Mouse (Mus musculus) frontal cortex, adult 2 months (tissue): ENCODE results near the gene Spata31d1a. TPM values are rescaled to one million over a fixed set of nuclear protein-coding genes. Genes with fewer than 3 reads are reported as not detected.
A peak's percentile ranks its signal among the peaks of the same experiment; 100 is the strongest.
"Not testable (repeated sequence)": the region's sequence is repeated elsewhere in the genome, so short reads cannot be mapped to it uniquely, and the experiment has no call there.

Source experiments
- DNase-seq, 2 experiments: peaks; one replicate each; pipeline ENCODE4 v3.0.0; 2022; ENCODE audit warnings: low spot score in 1 of 2; ENCODE audit errors: extremely low spot score in 1 of 2
- polyA plus RNA-seq: library from polyadenylated mRNA; depleted of rRNA; stranded (reverse); fragments of >200 nt; gene quantifications from 2 replicates; pipeline ENCODE4 v1.2.3, GENCODE M21; 2012

Gene Spata31d1a
- polyA plus RNA-seq, 1 experiment, result 0.14 TPM

DNA sequence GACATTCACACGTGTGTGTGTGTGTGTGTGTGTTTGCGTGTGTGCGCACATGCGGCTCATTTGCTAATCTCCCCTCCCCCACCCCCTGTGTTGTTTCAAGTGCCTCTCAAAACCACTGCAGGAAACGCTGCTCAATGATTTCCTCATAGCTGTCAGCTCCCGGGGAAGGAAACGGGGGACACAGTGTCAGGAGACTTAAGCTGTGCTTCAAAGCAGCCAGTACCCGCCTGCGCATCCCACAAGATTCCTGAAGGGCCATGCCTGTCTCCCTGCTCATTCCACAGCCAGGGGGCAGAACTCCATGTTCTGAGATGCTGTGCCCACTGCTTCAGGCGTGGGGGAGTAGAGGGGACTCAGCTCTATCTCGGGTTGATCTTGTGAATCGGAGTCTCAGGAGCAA is 5.6 kb downstream of the Spata31d1a start:
- peak in 1 of 2 experiments; percentile 48 for DNase-seq

DNA sequence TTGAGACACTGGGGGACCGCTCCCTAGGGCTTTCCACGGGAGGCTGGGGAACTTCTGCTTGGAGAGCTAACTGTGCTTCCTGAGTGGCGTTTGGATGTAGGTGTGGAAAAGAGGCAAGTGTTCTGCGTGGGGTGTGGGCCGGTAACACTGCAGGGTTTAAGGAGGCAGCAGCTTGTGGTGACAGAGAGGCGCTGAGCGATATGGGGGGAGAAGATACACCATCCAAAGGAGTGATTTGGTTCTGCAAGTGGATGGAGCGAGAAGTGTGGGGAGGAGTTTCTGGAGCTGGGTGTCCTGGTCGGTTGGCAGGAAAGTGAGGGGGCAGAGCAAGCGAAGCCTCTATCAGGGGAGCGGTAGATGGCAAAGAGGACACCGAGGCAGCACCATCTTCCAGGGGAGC is 6.6 kb downstream of the Spata31d1a start:
- DNase-seq, result peak; percentile 36 to 65

DNA sequence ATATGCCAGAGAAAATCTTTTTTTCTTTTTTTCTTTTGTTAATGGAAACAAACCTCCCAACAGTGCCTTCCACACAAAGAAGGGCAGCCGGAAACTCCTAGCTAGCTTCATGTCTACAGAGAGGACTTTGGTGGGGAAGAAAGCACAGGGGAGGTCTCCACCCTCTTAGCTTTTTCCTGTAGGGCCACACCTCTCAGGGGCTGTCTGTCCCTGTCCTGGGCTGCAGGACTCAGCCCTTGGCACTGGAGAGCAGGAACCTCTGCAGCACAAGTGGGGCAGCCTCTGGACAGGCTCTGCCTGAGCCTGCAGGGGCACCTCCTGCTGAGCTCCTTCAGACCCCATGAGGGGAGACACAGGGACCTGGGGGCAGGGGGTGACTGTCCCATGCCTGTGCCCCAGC is 10.0 kb downstream of the Spata31d1a start:
- DNase-seq, result not testable (repeated sequence)

DNA sequence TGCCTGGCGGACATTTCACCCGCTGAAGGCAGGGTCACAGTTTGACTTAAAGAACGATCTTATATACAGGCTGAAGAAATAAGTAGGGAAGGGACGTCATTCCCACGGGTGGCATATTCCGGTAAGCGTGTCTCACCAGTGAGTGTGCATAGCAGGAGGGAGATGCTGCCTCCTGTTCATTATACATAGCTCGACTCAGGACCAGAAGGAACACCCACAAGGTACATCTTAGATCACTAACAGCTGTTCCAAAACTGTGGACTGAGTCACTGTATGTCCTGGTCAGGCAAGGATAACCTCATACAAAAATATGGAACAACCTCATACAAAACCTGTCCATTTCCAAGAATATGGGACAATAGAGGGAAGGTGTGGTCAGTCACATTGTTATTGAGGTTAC is 11.0 kb downstream of the Spata31d1a start:
- DNase-seq, result peak in 1 of 2 experiments; percentile 24

DNA sequence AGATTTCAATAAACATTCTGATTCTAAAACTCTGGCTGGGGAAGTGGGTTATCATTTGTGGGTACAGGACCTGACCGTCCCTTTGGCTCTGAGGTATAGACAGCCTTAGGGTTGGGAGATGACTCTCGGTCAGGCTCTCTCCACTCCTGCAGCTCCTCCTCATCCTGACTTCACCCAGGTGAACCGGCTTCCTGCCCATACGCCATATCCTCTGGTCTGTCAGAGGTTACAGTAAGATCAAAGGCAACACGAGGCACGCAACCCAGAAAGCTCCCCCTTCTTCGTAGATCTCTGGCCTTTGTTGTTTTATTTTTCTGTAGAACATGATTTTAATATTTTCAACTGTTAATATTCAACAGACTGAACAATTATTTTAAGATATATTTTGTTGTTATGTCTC is 14.3 kb downstream of the Spata31d1a start:
- no peak for DNase-seq

DNA sequence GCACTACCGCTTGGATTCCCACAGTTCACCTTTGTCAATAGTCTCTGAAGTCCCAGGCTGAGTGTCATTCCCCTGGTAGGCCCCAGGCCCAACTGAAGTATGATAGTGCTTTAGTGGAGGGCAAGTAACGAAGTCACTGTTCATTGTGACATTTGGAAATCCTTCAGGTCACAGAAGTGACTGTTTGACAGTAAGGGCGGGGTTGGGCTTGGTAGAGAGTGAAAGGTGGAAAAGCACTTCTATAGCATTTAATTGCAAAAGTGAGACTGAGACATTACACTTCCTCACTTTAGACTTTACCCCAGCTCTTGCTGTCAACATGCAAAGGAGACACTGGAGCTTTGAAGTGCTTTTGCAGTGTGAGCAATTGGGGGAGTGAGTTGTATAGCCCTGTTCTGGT is 16.1 kb downstream of the Spata31d1a start, which contains the start of gene 4921517D22Rik:
Gene 4921517D22Rik (minus strand): TSS at position 101 of the 400 bp plus-strand sequence.
- DNase-seq, result no peak

DNA sequence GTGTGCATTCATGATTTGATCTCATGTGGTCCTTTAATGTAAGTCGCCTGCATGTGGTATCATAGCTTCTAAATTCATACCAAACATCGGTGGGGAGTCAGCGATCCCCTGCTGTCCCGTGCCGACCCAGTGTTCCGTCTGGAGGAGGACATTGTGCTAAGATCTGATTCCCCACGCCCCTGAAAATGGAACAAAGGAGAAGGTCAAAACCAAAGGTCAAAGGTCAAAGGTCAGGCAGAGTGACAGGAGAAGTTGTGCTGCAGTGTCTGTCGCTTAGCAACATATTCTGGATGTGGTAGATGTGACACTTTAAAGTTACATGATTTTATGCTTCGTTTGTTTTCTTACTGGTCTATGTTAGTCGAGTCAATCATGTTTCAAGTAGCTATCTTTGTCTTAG is 18.7 kb downstream of the Spata31d1a start:
- no peak for DNase-seq

DNA sequence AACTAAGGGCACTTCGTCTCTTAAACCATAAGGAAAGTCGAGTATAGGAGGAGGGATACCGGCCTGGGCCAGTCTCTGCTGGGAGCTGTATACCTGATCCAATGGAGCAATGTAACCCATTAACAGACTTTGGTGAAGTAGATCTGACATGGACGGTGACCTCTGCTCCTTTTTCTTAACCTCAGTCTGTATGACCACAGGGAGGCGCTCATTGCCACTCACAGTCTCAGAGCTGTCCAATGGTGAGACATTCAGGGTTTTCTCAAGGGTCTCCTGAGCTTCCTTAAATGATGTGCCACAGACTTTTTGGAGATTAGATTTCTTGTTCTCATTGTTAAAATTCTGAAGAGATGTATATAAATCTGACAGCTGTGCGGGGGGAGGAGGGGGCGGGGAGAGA is 19.6 kb downstream of the Spata31d1a start:
- DNase-seq, result no peak

DNA sequence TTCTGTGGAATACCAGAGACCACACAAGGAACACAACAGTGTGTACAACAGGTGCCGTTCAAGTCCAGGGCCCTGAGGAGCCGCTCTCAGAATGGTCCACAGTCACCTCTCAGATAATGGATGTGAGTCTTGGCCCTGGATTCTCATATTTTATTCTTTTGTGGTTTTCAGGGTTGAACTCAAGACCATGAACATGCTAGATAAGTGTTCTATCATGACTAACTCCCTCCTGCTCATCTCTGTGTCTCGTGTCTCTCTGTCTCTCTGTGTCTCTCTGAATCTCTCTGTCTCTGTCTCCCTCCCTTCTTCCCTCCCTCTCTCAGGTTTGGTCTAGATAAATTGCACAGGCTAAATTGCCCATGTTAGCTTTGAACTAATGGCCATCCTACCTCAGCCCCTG is 20.3 kb downstream of the Spata31d1a start:
- no peak for DNase-seq

DNA sequence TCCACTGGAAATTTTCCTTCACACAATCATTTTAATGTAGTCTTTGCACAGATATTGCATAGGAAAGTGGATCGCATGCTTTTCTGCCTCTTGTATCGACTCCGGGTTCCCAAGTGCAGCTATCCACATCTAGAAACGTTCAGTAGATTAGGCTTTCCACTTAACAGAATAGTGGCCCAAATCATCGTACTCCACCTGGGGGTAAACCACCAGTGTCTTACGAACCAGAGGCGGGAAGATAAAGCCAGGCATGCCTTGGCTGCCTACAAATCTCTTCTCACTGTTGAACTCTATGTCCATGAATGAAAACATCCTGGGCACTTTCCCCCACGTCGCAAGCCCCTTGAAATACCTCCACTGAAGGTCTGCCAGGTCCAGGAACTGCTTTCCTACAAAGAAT is 20.8 kb downstream of the Spata31d1a start:
- no peak for DNase-seq

DNA sequence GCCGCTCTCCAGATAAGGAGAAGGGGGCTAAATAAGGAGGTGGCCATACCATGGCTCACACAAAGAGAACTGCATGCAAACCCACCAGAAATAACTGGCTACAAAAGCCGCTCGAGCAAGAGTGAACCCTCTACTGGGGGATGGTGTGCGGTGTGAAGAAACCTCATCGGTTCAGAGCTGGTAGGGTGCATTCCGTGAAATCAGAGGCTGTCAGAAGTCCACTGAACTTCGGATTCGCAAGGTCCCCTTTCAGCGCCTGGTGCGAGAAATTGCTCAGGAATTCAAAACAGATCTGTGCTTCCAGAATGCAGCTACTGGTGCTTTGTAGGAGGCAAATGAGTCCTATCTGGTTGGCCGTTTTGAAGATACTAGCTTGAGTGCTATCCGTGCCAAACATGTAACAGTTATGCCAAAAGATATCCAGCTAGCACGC is 21.8 kb downstream of the Spata31d1a start:
- peak in 1 of 2 experiments; percentile 45 for DNase-seq

DNA sequence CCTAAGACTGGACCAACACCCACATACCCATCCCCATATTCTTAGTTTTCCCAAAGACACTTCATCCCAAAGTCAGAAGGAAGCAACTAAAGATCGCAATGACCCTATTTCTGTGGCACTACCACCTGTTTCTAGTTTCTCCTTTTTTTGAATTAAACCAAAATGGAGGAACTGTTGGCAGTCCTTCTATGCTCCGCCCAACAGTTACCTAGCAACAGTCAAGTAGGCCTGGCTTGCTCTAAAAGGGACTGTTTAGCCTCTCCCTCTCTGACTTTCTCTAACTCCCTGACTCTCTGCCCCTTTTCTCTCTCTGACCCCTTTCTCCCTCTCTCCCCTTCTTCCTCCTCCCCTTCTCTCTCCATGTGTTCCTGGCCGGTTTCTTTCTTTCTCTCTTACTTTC is 24.9 kb downstream of the Spata31d1a start:
- no peak for DNase-seq

DNA sequence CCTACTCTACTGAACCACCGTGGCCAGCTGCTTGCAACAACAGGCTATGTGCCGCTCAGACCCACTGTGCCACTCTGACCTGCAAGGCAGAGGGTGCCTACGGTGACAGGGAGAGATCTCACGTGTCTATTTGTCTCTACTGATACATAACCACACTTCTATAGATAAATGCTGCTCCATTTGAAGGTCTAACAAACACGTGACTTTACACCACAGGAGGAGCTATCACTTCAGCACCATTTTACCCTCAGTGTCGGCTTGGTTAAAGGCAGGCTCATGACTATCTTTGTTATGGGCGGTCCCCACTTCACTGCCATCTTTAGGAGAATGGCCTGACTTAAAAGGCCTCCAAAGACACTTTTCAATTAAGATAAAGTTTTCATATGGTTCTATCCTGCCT is 27.5 kb downstream of the Spata31d1a start:
- no peak for DNase-seq

DNA sequence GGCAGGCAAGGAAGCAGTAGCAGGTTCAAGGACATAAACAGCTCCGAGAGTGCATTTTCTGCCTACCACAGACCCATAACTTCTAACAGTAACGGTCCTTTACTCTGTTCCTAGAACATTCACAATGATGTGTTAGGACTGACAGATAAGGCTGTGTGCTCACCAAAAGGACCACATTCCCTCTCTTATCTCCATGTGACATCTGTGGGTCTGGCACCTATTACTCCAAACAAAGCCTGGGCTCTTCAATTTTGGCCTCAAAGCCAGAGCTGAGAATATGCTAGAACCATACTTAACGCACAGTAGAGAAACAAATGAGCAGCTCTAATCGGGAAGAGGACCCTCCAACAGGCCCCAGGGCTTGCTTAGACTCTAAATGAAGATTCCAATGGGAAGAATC is 30.2 kb downstream of the Spata31d1a start:
- DNase-seq, result no peak

DNA sequence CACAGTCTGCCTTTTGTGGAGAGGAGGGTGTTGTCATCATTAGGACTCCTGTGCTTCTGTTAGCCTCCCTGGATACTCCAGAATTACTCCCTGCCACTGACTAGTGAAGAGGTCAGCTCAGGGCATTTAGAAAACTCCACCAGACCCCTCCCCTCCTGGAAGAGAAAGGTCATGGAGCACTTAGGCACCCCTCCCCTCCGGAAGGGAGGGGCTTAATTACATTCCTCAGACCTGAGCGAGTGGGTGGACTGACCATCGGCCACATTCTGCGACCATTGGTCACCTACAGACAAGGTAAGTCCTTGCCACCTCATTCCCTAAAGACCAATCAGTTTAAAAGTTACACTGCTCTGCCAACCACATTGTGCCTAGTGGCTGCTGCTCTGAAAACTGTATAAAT is 30.8 kb downstream of the Spata31d1a start:
- no peak for DNase-seq

DNA sequence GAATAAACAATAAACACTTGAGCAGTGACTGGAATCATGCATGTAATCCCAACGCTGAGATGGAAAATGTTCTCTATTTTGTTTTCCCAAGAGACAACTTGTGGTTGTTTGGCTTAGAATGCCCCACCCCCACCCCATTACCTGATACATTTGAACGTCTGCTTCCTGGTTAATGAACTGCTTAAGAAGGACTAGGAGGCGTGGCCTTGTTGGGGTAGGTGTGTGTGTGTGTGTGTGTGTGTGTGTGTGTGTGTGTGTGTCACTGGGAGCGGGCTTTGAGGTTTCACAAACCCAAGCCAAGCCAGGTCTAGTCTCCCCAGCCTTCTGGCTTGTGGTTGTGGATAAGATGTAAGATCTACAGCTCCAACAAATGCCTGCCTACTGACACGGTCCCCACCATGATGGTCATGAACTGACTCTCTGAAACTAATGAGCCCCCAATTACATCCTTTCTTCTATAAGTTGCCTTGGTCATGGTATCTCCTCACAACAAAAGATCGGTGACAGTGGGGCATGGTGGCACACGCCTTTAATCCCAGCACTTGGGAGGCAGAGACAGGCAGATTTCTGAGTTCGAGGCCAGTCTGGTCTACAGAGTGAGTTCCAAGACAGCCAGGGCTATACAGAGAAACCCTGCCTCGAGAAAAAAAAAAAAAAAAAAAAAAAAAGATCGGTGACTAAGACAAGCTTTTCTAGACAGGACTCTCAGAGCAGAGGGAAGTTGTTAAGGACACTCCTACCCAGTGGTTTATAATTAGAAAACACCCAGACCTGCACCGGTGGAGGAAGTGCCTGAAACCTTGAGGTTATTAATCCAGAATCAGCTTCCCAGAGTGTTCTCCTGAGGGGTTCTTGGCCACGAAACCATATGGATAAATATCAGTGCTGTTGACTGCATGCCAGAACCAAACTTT is 33.6 kb downstream of the Spata31d1a start:
- no peak for DNase-seq

DNA sequence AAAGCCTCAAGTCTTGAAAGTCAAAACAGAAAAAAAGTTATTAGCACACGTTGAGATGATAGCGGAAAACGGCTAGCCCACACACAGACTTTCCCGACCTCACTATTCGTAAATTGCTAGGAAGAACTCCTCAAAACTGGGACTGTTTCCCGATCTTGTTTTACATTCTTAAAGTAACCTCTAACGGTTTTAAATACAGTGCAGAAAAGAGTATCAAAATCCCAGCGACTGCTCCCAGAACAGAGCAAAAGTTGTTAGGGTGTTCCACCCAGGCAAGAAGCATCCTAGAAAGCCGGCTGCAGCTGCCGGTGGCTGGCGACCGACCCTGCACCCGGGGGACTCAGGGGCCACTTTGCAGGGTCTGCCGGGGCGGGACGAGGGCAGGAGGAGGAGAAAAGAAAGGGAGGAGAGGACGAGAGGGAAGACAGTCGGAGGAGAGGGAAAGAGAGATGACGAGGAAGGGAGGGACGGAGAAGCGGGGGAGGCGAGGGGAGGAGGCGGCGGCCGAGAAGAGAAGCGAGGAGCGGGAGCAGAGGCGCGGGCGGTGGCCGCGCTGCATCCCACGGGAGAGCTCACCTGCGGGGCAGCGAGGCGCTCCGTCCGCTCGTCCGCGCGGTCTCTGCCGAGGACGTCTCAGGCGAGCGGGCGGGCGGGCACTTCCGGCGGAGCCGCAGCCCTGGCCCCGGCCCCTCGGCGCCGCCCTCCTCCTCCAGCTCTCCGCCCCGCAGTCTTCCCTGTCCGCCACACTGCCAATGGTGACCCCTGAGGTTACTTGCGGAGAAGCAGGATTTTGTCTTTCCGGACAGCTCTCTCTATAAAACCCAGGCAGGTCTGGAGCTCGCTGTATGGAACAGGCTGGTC is 34.7 kb downstream of the Spata31d1a start, which contains the start of gene Golm1:
Gene Golm1 (minus strand): TSS at position 661 of the 861 bp plus-strand sequence.
- peak in 1 of 2 experiments; percentile 58 for DNase-seq

DNA sequence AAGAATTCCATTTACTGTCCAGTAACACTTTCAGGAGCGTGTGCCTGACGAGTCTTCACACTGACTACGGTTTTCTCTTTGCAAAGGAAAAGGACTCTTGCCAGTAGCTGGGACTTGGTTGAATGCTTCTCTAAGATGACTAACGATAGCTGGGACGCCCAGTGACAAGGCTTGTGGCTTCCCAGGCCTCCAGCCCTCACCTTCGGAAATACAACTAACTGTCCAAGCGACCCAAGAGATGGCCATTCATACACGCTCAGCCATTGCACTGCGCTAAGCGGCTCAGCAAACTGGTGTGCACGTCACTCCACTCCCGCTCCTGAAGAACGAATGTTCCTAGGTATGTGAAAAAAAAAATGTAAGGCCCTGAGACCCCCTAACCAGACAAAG is 35.4 kb downstream of the Spata31d1a start:
- peak in 1 of 2 experiments; percentile 26 for DNase-seq

DNA sequence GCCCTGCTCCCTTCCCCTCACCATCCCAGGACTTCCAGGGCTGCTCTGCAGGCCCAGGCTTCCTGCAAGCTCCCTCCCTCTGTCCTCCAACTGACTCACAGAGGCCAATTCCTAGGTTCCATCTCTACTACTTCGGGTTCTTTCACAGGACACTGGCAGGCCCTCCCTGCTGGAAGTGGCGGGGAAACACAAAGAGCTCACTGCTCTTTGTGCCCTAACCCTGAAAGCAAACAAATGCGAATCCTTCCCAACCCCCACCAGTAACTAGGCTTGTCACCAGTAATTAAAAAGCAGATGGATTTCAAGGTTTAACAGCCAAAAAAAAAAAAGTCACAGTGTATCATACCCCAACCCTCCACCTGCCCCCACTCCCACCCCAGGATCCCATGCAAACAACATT is 35.9 kb downstream of the Spata31d1a start:
- DNase-seq, result no peak

DNA sequence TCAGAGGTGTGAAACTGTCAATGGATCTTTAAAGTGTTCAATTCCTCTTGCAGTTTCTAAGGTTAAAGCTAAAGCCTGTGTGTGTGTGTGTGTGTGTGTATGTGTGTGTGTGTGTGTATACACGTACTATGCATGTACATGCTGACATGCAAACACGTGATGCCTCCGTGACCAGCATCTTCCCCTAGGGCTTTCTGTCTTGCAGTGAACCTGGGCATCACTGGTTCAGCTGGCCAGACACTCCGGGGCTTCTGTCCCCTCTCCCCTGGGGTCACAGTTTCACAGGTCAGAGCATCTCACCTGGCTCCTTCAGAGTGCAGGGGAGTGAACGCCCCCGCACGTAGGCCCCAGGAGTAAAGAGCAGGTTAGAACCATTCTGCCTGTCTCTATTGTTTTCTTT is 36.5 kb downstream of the Spata31d1a start:
- no peak for DNase-seq

DNA sequence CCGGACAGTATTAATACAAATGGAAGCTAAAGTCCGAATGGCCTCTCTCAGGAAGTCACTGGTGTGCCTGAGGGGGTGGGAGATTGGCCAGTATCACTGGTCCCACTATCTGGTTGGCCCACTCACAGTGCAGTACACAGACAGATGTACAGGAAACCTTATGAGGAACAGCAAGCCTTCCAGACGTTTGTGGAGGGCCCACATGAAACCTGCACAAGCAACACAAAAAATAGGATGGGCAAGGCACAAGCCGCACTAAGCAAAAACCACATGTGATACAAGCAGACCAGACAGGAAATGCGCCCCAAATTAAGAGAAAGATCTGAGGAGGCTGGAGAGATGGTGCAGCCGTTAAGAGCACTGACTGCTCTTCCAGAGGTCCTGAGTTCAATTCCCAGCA is 37.9 kb downstream of the Spata31d1a start:
- DNase-seq, result no peak
